Mouse (Mus musculus) hindbrain, embryonic 16.5 days (tissue): ENCODE data around the gene Nudt14. TPM values are rescaled to one million over a fixed set of nuclear protein-coding genes. Genes with fewer than 3 reads are reported as not detected.

Experiments
- ATAC-seq: fragments of 200-750 bp; cut with Nextera tagmentation; 2 replicates; pipeline ENCODE4 v1.8.0; 2017; ENCODE audit warnings: moderate TSS enrichment, moderate library complexity
- H3K27ac ChIP-seq: fragments of 300-500 bp; sonication (generic); 2 replicates; pipeline ENCODE4 v1.5.1; 2014; ENCODE audit warnings: low read depth, mild to moderate bottlenecking, control low read depth, low read length, moderate library complexity
- H3K27me3 ChIP-seq: fragments of 300-500 bp; sonication (generic); replicated peaks from 2 replicates; pipeline ENCODE4 v1.6.1; 2014; ENCODE audit warnings: low read length; ENCODE audit not compliant: control insufficient read depth, insufficient read depth
- H3K36me3 ChIP-seq: fragments of 300-500 bp; sonication (generic); 2 replicates; pipeline ENCODE4 v1.6.1; 2014; ENCODE audit warnings: mild to moderate bottlenecking, low read length, moderate library complexity, mixed read lengths; ENCODE audit not compliant: control insufficient read depth, insufficient read depth
- H3K4me1 ChIP-seq: fragments of 300-500 bp; sonication (generic); 2 replicates; pipeline ENCODE4 v1.6.1; 2014; ENCODE audit warnings: low read depth, low read length; ENCODE audit not compliant: control insufficient read depth, insufficient read depth
- H3K4me2 ChIP-seq: fragments of 300-500 bp; sonication (generic); 2 replicates; pipeline ENCODE4 v1.6.1; 2014; ENCODE audit warnings: mild to moderate bottlenecking, low read length, control low read depth, moderate library complexity
- H3K4me3 ChIP-seq: fragments of 300-500 bp; sonication (generic); 2 replicates; pipeline ENCODE4 v1.5.1; 2014; ENCODE audit warnings: mild to moderate bottlenecking, low read length, control low read depth, moderate library complexity
- H3K9ac ChIP-seq: fragments of 300-500 bp; sonication (generic); 2 replicates; pipeline ENCODE4 v1.6.1; 2014; ENCODE audit warnings: low read depth, mild to moderate bottlenecking, control low read depth, low read length, moderate library complexity
- H3K9me3 ChIP-seq: fragments of 300-500 bp; sonication (generic); 2 replicates; pipeline ENCODE4 v1.6.1; 2014; ENCODE audit warnings: mild to moderate bottlenecking, low read length, moderate library complexity; ENCODE audit not compliant: control insufficient read depth
- WGBS: fragments of 180-500 bp; shearing (Covaris S2); extraction: QIAGEN DNeasy Blood & Tissue Kit; methylation state at CpG from one replicate; pipeline ENCODE4 v1.1.7; 2014; 5-methylcytosine and 5-hydroxymethylcytosine counted together
- polyA plus RNA-seq: library from polyadenylated mRNA; unstranded; fragments of >200 nt; fragmentation: Nextera tagmentation; extraction: Ambion mirVana; gene quantifications from 2 replicates; pipeline ENCODE4 v1.2.1, GENCODE M21; 2015

Gene Nudt14
- polyA plus RNA-seq, 1 experiment from 2014 or later = 54.2 TPM

DNA sequence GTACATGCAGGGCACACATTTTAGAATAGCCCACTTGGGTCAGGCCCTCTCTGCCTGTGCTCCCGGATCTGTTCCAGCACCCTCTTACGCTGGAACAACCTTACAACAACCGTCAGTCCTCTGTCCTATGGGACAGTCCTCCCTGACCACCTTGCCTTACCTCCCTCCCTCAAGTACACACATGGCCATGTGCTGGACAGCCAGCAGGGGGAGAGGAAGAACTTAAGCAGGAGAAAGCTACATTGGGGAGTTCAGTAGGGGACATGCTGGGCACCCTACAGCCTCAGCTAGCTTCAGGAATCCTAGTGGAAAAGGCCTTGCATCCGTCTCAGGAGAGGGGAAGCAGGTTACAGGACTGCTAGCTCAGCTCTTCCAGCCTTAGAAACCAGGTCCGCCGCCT, 16.0 kb downstream of the Nudt14 start:
- no peak overlapping the region for H3K9ac ChIP-seq
- no peaks in the 10 kb centered on the region for H3K9me3 ChIP-seq
- H3K27me3 ChIP-seq = no peaks in the 10 kb centered on the region
- no peak overlapping the region for H3K27ac ChIP-seq
- H3K4me3 ChIP-seq = no peak overlapping the region
- WGBS = 90% methylated on average over 6 of the region's 6 CpGs
- peaks cover 32% of the 10 kb centered on the region for H3K4me1 ChIP-seq
- no peak overlapping the region for H3K4me2 ChIP-seq
- H3K36me3 ChIP-seq = no peaks in the 10 kb centered on the region
- no peak for ATAC-seq

DNA sequence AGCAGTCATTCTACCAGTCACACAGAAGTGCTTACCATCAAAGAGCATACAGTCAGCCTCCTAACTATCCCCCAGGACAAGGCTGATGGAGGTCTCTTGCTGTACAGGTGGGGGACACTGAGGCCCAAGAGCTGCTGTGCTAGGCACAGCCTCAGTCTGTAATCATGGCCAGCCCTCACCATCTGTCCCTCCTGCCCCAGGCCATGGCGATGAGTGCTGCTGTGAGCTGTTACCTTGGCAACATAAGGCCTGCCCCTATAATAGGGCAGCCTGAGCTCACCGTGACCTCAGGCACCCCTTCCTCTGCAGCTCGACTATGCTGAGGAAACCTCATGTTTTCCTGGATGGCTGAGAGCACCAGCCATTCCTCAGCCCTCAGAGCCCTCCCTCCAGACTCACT, 19.4 kb downstream of the Nudt14 start:
- H3K27ac ChIP-seq = no peak overlapping the region
- no peak overlapping the region for H3K9ac ChIP-seq
- H3K4me1 ChIP-seq = peaks cover 15% of the 10 kb centered on the region
- 0 out of 2 replicates have a peak, but pooled peaks cover 10% of the 10 kb centered on the region for H3K36me3 ChIP-seq
- 8% methylated on average over 3 of the region's 3 CpGs for WGBS
- no peak overlapping the region for H3K4me2 ChIP-seq
- no peaks in the 10 kb centered on the region for H3K9me3 ChIP-seq
- no peaks in the 10 kb centered on the region for H3K27me3 ChIP-seq
- ATAC-seq = peak; percentile 21; the same call in 1 of the 2 replicates
- H3K4me3 ChIP-seq = no peak overlapping the region

DNA sequence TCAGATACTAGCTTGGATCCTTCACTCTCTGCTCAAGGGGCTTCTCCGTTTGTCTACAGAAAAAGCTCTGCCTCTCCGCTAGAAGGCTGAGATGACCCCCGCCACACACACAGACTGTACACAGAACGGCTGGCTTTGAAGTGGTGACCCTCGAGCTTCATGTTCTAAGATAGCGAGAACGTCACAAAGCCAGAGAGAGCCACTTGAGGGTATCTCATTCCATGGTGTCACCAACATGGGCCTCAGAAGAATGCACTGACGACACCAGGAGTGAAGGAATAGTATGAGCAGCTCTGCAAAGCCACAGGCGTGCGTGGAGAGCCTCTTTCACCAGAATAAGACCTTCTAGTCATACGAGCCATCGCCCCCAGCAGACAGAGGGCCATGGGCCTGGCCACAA, 20.4 kb downstream of the Nudt14 start:
- no peaks in the 10 kb centered on the region for H3K9me3 ChIP-seq
- peaks cover 4% of the 10 kb centered on the region; the same call in 1 of the 2 replicates for H3K4me1 ChIP-seq
- H3K27me3 ChIP-seq = no peaks in the 10 kb centered on the region
- H3K9ac ChIP-seq = no peak overlapping the region
- no peak for ATAC-seq
- H3K4me3 ChIP-seq = no peak overlapping the region
- H3K27ac ChIP-seq = no peak overlapping the region
- 0 out of 2 replicates have a peak, but pooled peaks cover 10% of the 10 kb centered on the region for H3K36me3 ChIP-seq
- no peak overlapping the region for H3K4me2 ChIP-seq
- 87% methylated on average over 12 of the region's 12 CpGs for WGBS

DNA sequence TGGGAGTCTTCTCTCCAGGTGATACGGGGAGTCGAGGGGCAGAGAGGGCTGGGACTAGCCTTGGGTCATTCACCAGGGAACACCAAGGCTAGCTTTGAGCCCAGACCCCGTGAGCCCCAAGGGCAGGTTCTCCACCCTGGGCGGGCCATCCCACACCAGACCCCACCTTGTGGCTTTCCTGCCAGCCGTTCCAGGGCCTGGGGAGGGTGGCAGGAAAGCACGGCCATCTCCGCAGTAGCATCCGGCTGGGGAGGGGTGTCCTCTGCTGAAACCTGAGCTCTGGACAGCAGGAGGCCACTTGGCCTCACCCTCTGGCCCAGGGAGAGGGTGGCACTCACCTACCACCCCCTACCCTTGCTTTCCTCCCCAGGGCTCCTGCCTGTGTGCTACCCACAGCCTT, 24.0 kb downstream of the Nudt14 start:
- no peak overlapping the region for H3K9ac ChIP-seq
- no peak overlapping the region for H3K4me3 ChIP-seq
- H3K4me2 ChIP-seq = no peak overlapping the region
- no peaks in the 10 kb centered on the region for H3K4me1 ChIP-seq
- H3K27me3 ChIP-seq = no peaks in the 10 kb centered on the region
- 63% methylated on average over 8 of the region's 8 CpGs for WGBS
- no peak for ATAC-seq
- H3K36me3 ChIP-seq = peaks cover 23% of the 10 kb centered on the region
- H3K9me3 ChIP-seq = no peaks in the 10 kb centered on the region
- no peak overlapping the region for H3K27ac ChIP-seq

DNA sequence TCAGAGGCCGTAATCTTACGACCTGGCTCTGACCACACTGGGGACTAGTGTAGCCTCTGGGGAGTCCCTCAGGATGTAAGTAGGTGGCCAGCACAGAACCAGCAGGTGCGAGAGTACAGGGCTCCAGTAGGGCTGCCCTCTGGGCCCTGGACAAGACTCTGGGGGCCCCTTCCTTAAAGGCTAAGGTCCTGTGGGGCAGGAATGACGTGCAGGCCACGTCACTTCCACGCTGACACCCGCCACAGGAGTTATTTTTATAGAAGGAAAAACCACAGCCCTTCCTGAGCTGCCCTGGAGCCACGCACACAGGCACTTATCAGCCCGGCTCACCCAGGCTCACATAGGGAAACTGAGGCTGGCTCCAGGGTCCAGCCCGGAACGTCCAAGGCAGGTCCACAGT, 24.4 kb downstream of the Nudt14 start:
- no peak overlapping the region for H3K4me2 ChIP-seq
- no peak overlapping the region for H3K9ac ChIP-seq
- ATAC-seq = no peak
- peaks cover 27% of the 10 kb centered on the region for H3K36me3 ChIP-seq
- H3K9me3 ChIP-seq = no peaks in the 10 kb centered on the region
- 76% methylated on average over 11 of the region's 11 CpGs for WGBS
- no peaks in the 10 kb centered on the region for H3K27me3 ChIP-seq
- no peaks in the 10 kb centered on the region for H3K4me1 ChIP-seq
- H3K4me3 ChIP-seq = no peak overlapping the region
- H3K27ac ChIP-seq = no peak overlapping the region

DNA sequence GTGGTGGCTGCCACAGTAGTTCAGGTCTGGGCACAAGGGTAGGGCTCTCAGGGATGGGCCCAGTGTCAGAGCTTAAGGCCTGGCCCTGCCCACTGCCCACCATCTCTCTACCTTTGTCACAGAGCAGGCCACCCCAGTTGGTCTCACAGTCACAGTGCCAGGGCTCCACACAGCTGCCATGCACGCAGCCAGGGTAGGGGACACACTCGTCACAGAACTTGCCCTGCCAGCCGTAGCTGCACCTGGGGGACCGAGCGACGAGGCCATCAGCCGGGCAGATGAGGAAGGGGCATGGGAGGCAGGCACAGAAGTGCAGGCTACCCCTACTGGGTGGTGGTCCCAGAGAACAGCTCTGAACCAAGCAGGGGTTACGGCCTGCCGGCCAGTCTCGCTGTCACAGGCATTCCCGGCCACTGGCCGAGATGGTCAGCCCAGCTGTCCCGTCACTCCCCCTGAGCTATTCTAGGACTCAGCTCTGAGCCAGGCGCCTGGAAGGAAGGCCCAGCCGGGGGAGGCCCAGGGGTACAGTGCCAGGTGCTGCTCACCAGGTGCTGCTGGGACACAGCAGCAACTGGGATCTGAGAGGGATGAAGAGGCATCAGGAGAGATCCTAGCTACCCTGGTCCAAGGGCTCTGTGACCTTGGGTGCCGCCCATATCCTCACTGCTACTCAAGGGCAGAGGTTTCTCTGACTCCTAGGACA, 25.1 kb downstream of the Nudt14 start:
- no peak for ATAC-seq
- Histone ChIP-seq H3K4me1 (no peaks in the 10 kb centered on the region), H3K36me3 (peaks cover 34% of the 10 kb centered on the region), H3K27me3 (no peaks in the 10 kb centered on the region), H3K9me3 (no peaks in the 10 kb centered on the region), H3K4me2 (no peak overlapping the region), H3K4me3 (no peak overlapping the region), H3K9ac (no peak overlapping the region), H3K27ac (no peak overlapping the region)
- 83% methylated on average over 16 of the region's 16 CpGs for WGBS

DNA sequence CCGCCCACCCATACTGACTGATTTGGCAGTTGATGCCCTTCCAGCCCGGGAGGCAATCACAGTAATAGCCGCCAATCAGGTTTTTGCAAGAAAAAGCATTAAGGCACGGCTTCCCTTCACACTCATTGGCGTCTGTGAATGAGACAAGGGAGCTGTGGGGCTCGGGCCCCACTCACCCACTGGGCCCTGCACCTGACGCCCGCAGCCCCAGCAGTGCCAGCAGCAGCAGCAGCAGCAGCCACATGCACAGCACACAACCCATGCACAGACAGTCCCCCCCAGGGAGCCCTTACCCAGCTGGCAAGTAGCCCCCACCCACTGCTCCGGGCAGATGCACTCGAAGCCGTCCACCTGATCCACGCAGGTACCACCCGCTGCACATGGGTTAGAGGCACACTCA, 26.3 kb downstream of the Nudt14 start:
- Histone ChIP-seq H3K9me3 (no peaks in the 10 kb centered on the region), H3K36me3 (peaks cover 45% of the 10 kb centered on the region), H3K4me1 (no peaks in the 10 kb centered on the region), H3K4me2 (no peak overlapping the region), H3K4me3 (no peak overlapping the region), H3K27ac (no peak overlapping the region), H3K9ac (no peak overlapping the region), H3K27me3 (no peaks in the 10 kb centered on the region)
- no peak for ATAC-seq
- 52% methylated on average over 13 of the region's 13 CpGs for WGBS

DNA sequence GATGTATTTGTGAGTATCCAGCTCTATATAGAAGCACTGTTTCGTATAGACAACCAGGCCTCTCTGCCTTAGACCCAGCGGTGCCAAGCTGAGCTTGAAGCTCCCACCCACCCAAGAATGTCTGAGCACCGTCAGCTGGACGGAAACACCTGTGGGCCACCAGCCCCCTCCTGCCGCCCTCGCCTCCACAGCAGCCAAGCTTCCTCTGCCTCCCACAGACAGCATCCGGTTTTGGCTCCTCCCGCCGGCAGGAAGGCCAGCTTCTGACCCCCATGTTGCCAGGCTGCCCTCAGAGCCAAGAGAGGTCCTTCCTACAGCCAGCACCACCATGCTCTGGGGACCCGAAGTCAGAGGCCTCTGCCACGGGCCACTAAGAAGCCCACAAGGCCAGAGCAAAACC, 27.4 kb downstream of the Nudt14 start:
- no peak for ATAC-seq
- Histone ChIP-seq H3K36me3 (peaks cover 49% of the 10 kb centered on the region), H3K27me3 (no peaks in the 10 kb centered on the region), H3K9me3 (no peaks in the 10 kb centered on the region), H3K27ac (no peak overlapping the region), H3K9ac (no peak overlapping the region), H3K4me3 (no peak overlapping the region), H3K4me2 (no peak overlapping the region), H3K4me1 (no peaks in the 10 kb centered on the region)
- WGBS = 83% methylated on average over 11 of the region's 11 CpGs

DNA sequence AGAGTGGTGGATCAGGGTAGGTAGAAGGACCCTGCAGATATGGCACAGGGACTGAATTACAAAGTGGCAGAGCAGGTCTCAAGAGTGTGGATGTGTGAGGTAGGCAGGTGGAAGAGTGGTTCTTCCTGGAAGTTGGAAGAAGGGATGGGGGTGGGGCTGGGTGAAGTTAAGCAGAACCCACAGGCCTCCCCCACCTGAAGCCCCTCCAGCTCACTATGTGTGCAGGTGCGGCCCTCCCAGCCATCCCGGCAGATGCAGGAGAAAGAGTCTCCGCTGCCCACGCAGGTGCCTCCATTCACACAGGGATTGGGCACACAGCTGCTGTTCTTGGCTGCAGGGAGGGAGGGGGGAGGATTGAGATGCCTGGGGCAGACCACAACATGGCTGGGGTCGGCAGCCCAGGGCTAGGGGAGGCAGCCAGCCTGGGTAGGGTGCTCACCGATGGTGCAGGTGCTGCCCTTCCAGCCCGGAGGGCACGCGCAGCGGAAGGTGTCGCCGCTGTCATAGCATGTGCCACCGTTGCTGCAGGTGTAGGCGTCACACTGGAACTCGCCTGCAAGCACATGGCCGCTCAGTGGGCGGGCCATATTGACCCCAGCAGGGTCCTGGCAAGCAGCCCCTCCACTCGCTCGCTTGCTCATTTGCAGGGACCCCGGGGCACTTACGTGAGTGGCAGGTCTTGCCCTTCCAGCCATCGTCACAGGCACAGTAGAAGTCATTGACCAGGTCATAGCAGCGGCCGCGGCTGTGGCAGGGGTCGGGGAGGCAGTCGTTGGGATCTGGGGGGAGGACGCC, 28.8 kb downstream of the Nudt14 start:
- Histone ChIP-seq H3K9me3 (no peaks in the 10 kb centered on the region), H3K36me3 (peaks cover 54% of the 10 kb centered on the region), H3K4me1 (no peaks in the 10 kb centered on the region), H3K9ac (no peak overlapping the region), H3K27ac (no peak overlapping the region), H3K4me3 (no peak overlapping the region), H3K4me2 (no peak overlapping the region), H3K27me3 (no peaks in the 10 kb centered on the region)
- 81% methylated on average over 28 of the region's 28 CpGs for WGBS
- no peak for ATAC-seq
